Mouse (Mus musculus): ENCODE results near the gene Lmo2. TPM values are rescaled to one million over a fixed set of nuclear protein-coding genes. Genes with fewer than 3 reads are reported as not detected.
"Not testable (repeated sequence)": the region's sequence is repeated elsewhere in the genome, so short reads cannot be mapped to it uniquely, and the experiment has no call there.

Lmo2 gene
- polyA plus RNA-seq, 1 experiment from 2014 or later, result 20.0 TPM

GRCm38 (mm10) chr2:104008853-104009252, 51.1 kb downstream of the Lmo2 start:
- H3K9ac ChIP-seq (replicated peaks); H3K36me3 ChIP-seq; ATAC-seq (ENCODE audit: insufficient number of reproducible peaks, insufficient read depth, low FRiP score, low TSS enrichment, low read depth); H3K27me3 ChIP-seq; H3K4me1 ChIP-seq (replicated peaks); H3K9me3 ChIP-seq; H3K27ac ChIP-seq; H3K4me3 ChIP-seq (replicated peaks); H3K4me2 ChIP-seq: not testable (repeated sequence)
- WGBS, result 91% methylated on average over 3 of the region's 3 CpGs

- no peaks in the 10 kb centered on the region for H3K36me3 ChIP-seq
- H3K4me3 ChIP-seq (replicated peaks), result no peak overlapping the region
- H3K4me2 ChIP-seq, result no peak overlapping the region
- H3K27me3 ChIP-seq, result no peaks in the 10 kb centered on the region
- no peaks in the 10 kb centered on the region for H3K4me1 ChIP-seq (replicated peaks)
- no peak for ATAC-seq (ENCODE audit: insufficient number of reproducible peaks, insufficient read depth, low FRiP score, low TSS enrichment, low read depth)
- H3K9me3 ChIP-seq, result no peaks in the 10 kb centered on the region
- no peak overlapping the region for H3K27ac ChIP-seq
- no peak overlapping the region for H3K9ac ChIP-seq (replicated peaks)
- WGBS, result 81% methylated on average over 7 of the region's 7 CpGs
These were observed 65.3 kb downstream of the Lmo2 start for GRCm38 (mm10) chr2:104023096-104023495.

GRCm38 (mm10) chr2:104024656-104025055, 66.9 kb downstream of the Lmo2 start:
- no peaks in the 10 kb centered on the region for H3K9me3 ChIP-seq
- H3K4me2 ChIP-seq, result no peak overlapping the region
- no peaks in the 10 kb centered on the region for H3K27me3 ChIP-seq
- no peak for ATAC-seq (ENCODE audit: insufficient number of reproducible peaks, insufficient read depth, low FRiP score, low TSS enrichment, low read depth)
- no peak overlapping the region for H3K27ac ChIP-seq
- H3K4me1 ChIP-seq (replicated peaks), result peaks cover 13% of the 10 kb centered on the region
- 89% methylated on average over 4 of the region's 4 CpGs for WGBS
- no peak overlapping the region for H3K4me3 ChIP-seq (replicated peaks)
- no peak overlapping the region for H3K9ac ChIP-seq (replicated peaks)
- H3K36me3 ChIP-seq, result no peaks in the 10 kb centered on the region

- H3K36me3 ChIP-seq, result peaks cover 9% of the 10 kb centered on the region
- H3K4me3 ChIP-seq (replicated peaks), result peak within 1 kb of the TSS; percentile 87
- H3K9me3 ChIP-seq, result no peaks in the 10 kb centered on the region
- peaks cover 16% of the 10 kb centered on the region for H3K4me1 ChIP-seq (replicated peaks)
- 2% methylated on average over 43 of the region's 44 CpGs for WGBS
- H3K4me2 ChIP-seq, result peak within 1 kb of the TSS; percentile 80
- H3K27me3 ChIP-seq, result no peaks in the 10 kb centered on the region
- ATAC-seq (ENCODE audit: insufficient number of reproducible peaks, insufficient read depth, low FRiP score, low TSS enrichment, low read depth), result peak; percentile 96
- H3K27ac ChIP-seq, result peak within 1 kb of the TSS; percentile 67; the same call in 1 of the 2 replicates
- H3K9ac ChIP-seq (replicated peaks), result peak within 1 kb of the TSS; percentile 89
These were observed 69.8 kb downstream of the Lmo2 start, which contains the start of gene Fbxo3 for GRCm38 (mm10) chr2:104027458-104028138. Gene Fbxo3 (plus strand): TSS chr2:104027721.

GRCm38 (mm10) chr2:104028139-104028723, 70.4 kb downstream of the Lmo2 start, which contains the start of gene 4931422A03Rik:
Gene 4931422A03Rik (minus strand): TSS chr2:104028361.
- Histone ChIP-seq H3K27me3 (no peaks in the 10 kb centered on the region), H3K9me3 (no peaks in the 10 kb centered on the region), H3K4me3 (replicated peaks) (peak within 1 kb of the TSS; percentile 87), H3K27ac (peak within 1 kb of the TSS; percentile 67; the same call in 1 of the 2 replicates), H3K9ac (replicated peaks) (peak within 1 kb of the TSS; percentile 89), H3K4me1 (replicated peaks) (peaks cover 16% of the 10 kb centered on the region), H3K36me3 (peaks cover 13% of the 10 kb centered on the region), H3K4me2 (peak within 1 kb of the TSS; percentile 80)
- WGBS, result under 1% methylated on average over 32 of the region's 32 CpGs
- peak; percentile 50; the same call in 1 of the 2 replicates for ATAC-seq (ENCODE audit: insufficient number of reproducible peaks, insufficient read depth, low FRiP score, low TSS enrichment, low read depth)

- H3K4me1 ChIP-seq (replicated peaks), result peaks cover 16% of the 10 kb centered on the region
- WGBS, result 86% methylated on average over 2 of the region's 2 CpGs
- no peaks in the 10 kb centered on the region for H3K9me3 ChIP-seq
- H3K4me2 ChIP-seq, result peak overlapping the region; percentile 80
- H3K36me3 ChIP-seq, result peaks cover 20% of the 10 kb centered on the region
- H3K27me3 ChIP-seq, result no peaks in the 10 kb centered on the region
- peak overlapping the region; percentile 87 for H3K4me3 ChIP-seq (replicated peaks)
- no peak for ATAC-seq (ENCODE audit: insufficient number of reproducible peaks, insufficient read depth, low FRiP score, low TSS enrichment, low read depth)
- no peak overlapping the region for H3K27ac ChIP-seq
- peak overlapping the region; percentile 89; the same call in 1 of the 2 replicates for H3K9ac ChIP-seq (replicated peaks)
These were observed 71.3 kb downstream of the Lmo2 start for GRCm38 (mm10) chr2:104029074-104029473.

GRCm38 (mm10) chr2:104030381-104030780, 72.6 kb downstream of the Lmo2 start:
- H3K4me2 ChIP-seq, result no peak overlapping the region
- 84% methylated on average over 3 of the region's 3 CpGs for WGBS
- no peaks in the 10 kb centered on the region for H3K27me3 ChIP-seq
- peaks cover 16% of the 10 kb centered on the region for H3K4me1 ChIP-seq (replicated peaks)
- no peak overlapping the region for H3K27ac ChIP-seq
- peaks cover 31% of the 10 kb centered on the region for H3K36me3 ChIP-seq
- no peaks in the 10 kb centered on the region for H3K9me3 ChIP-seq
- ATAC-seq (ENCODE audit: insufficient number of reproducible peaks, insufficient read depth, low FRiP score, low TSS enrichment, low read depth), result no peak
- H3K4me3 ChIP-seq (replicated peaks), result no peak overlapping the region
- H3K9ac ChIP-seq (replicated peaks), result no peak overlapping the region

Other genes with a start within 250 kb of the Lmo2 start
- 33.0 and 33.7 TPM in 2 replicates for gene Nat10, start 196.7 kb upstream of the Lmo2 start, polyA plus RNA-seq (2016; fragmentation: Nextera tagmentation; extraction: Ambion mirVana)
- 475 and 477 TPM in 2 replicates for gene Caprin1, start 160.3 kb upstream of the Lmo2 start, polyA plus RNA-seq (2016; fragmentation: Nextera tagmentation; extraction: Ambion mirVana)
- gene Fbxo3, start 69.7 kb downstream of the Lmo2 start, polyA plus RNA-seq (2016; fragmentation: Nextera tagmentation; extraction: Ambion mirVana), result 54.7 and 55.0 TPM in 2 replicates
- gene 4931422A03Rik, start 70.4 kb downstream of the Lmo2 start, polyA plus RNA-seq (2016; fragmentation: Nextera tagmentation; extraction: Ambion mirVana), result 2.6 and 3.4 TPM in 2 replicates
- not detected in 2 replicates for gene Gm10912, start 107.8 kb downstream of the Lmo2 start, polyA plus RNA-seq (2016; fragmentation: Nextera tagmentation; extraction: Ambion mirVana)
- gene Gm10799, start 110.6 kb downstream of the Lmo2 start, polyA plus RNA-seq (2016; fragmentation: Nextera tagmentation; extraction: Ambion mirVana), result not detected in 2 replicates
- 3.4 and 4.2 TPM in 2 replicates for gene Cd59b, start 111.9 kb downstream of the Lmo2 start, polyA plus RNA-seq (2016; fragmentation: Nextera tagmentation; extraction: Ambion mirVana)
- gene Cd59a, start 137.8 kb downstream of the Lmo2 start, polyA plus RNA-seq (2016; fragmentation: Nextera tagmentation; extraction: Ambion mirVana), result 17.3 and 20.1 TPM in 2 replicates
- not detected in 2 replicates for gene A930018P22Rik, start 164.8 kb downstream of the Lmo2 start, polyA plus RNA-seq (2016; fragmentation: Nextera tagmentation; extraction: Ambion mirVana)